Mouse (Mus musculus): ENCODE measurements around the gene Gm49403.
"Not testable (repeated sequence)": the region's sequence is repeated elsewhere in the genome, so short reads cannot be mapped to it uniquely, and the experiment has no call there.

The Gm49403 gene

DNA sequence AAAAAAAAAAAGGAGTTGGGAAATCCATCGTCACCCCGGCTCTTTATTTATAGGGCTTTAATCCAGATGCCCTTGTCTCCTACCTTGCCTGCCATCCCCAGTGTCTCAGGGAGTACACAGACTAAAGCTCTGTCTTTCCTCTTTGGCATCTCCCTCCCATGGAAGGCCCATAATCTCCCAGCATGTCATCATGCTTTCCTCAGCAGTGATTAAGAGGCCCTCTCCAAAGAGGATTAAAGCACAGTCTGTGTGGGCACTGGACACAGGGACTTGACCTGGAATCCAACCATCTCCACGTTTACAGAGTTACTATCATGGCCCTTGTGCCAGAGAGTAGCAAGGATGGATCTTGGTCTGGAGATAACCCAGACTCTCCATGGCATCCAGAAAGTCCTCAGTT, at the start of gene Gm49403, which contains the start of gene Lbhd1:
Gm49403 (plus strand) TSS at position 315 of the 400 bp plus-strand sequence.
Lbhd1 (plus strand) TSS at position 117 of the 400 bp plus-strand sequence.
- DNase-seq: no peak

DNA sequence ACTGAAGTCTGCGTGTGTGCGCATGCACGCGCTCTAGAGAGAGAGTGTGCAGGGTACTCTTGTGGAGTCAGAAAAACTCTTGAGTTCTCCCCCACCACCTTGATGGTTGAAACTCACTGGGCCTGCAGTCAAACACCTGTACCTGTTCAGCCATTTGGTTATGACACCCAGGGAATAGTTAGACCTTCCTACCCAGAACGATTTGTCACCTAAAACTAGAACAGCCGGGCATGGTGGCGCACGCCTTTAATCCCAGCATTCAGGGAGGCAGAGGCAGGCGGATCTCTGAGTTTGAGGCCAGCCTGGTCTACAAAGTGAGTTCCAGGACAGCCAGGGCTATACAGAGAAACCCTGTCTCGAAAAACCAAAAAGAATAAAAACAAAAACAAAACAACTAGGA, 47.4 kb upstream of the Gm49403 start:
- not testable (repeated sequence) for DNase-seq

DNA sequence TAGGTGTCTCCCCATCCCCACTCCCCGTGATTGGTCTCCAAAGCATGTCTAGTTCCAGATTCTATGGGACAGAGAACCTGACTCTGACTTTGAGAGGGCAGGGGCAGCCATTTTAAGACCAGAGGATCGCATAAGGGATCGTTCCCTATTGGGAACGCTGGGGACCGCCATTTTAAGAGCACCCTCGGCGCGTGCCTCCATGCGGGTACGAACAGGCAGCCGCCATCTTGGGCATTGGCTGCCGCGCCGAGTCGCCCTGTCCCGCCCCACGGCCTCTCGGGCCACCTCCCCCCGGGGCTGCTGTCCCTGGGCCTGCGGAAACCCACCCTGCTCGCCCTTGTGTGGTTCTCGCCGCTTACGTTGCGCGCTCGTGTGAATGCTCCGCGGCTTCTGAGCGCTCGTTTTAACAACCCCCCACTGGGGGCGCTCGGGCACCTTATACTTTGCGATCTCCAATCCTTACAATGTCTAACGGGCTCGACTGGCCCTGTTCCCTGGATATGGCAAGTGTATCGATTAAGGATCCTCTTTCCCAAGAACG, 46.4 kb upstream of the Gm49403 start, which contains the start of gene Bscl2:
Bscl2 (plus strand) TSS at position 217 of the 541 bp plus-strand sequence.
- DNase-seq: peak; percentile 85 to 91

DNA sequence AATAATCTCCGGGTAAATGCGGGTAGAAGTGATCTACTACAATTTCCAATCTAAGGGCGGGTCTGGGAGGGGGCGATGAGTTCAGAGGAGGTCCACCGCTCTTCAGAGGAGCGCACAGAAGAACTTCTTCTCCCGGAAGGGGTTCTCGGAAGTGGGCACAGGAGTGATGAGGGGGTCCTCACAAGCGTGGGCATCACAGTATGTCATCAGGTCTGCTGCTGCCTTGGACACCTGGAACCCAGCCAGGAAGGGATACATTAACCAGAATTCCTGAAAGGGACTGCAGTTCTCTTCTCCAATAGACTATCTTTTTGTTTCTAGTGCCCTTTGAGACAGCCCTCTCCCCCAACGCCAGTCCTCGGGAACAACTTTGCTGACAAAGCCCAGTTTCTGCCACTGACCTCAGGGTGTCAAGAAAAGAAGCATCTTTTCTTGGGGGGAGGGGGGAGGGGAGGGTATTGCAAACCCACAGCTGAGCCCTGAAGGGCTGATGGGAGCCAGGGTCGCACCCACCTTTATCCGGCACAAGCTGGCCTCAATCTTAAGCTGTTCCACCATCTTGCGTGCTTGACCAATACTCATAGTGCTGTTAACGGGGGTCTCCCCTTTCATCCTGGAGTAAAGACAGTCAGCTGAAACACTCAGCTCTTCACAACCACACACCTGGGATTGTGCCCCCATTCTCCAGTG, 45.5 kb upstream of the Gm49403 start:
- peak; percentile 83 to 84 for DNase-seq

DNA sequence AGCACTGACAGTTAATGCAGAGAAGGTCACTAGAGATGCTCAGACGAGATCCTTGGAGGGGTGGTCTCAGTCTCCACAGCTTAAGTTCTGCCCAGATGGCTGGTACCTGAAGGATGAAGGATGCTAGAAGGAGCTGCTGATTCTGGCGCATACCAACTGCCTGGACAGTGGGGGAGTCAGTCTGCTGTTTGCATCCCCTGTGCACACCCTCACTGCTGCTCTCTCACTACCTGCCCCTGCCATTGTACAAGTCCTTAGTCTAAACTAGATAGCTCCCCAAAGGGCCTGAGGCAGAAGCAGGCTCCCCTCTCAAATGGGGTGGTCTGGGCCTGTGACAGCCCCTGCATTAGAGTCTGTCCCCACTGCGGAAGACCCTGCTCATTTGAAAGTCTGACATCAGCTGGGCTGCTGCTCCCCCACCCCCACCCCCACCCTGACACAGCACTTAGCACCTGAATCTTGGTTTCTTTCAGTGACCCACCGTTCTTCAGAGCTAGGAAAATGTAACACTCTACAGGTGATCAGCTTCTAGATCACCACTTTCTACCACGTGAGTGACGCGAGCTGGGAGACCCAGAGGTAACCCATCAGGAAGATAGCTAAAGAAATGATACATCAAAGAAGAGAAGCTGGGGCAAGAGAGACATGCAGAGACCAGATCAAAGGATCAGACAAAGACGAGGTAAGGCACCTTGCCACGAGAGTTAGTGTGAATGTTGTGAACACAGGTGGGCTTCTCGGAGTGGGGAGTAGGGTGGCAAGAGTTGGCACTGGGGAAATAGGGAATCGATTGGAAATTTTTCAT, 44.4 kb upstream of the Gm49403 start, which contains the start of gene Gng3:
Gng3 (minus strand) TSS at position 92 of the 805 bp plus-strand sequence.
- no peak for DNase-seq

DNA sequence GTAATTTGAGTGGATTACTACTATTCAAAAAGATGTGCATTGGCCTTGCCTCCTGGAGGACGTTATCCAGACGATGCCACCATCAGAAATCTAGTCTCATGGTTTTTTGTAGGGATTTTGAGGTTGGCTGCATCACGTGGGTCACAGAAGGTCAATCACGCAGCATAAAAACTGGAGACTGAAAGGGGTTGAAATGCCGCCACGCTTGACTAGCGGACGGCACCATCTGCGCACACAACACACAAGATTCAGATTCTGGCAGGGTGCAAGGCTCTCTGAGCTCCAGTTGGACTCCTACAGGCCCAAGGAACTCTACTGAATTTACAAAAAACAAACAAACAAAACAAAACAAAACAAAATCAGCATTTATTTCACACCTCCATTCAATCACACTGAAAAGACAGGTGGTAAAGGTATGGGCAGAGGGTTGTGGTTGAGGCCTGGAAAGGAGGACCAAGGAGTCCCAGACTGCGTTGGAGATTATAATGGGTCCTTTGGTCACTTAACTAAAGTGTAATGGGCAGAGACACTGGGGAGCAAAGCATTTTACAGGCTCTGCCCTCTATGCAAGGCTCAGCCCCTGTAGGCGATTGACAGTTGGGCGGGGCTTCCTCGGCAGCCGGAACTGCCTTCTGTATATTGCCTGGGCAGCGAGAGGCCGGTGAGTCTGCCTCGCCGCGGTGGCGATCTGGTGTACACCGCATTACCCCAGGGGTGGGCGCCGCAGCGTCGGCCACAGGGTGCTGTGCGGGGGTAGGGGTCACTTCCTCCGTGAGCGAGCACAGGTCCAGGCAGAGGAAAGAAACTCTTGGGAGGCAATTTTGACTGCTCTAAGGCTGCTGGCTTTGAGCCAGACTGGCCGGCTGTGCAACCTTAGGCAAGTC, 43.6 kb upstream of the Gm49403 start:
- peak; percentile 86 to 91 for DNase-seq

DNA sequence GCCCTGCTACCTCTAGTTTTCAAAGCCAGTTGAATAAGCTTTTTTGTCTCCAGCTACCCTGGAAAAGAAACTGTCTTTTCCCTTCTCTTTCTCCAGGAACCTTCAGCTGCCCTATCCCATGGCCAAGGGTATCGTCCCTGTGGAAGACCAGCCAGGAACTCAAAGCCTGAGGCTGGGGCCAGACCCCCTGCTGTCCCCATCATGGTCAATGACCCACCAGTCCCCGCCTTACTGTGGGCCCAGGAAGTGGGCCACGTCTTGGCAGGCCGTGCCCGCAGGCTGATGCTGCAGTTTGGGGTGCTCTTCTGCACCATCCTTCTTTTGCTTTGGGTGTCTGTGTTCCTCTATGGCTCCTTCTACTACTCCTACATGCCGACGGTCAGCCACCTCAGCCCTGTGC, 42.7 kb upstream of the Gm49403 start:
- DNase-seq: no peak

DNA sequence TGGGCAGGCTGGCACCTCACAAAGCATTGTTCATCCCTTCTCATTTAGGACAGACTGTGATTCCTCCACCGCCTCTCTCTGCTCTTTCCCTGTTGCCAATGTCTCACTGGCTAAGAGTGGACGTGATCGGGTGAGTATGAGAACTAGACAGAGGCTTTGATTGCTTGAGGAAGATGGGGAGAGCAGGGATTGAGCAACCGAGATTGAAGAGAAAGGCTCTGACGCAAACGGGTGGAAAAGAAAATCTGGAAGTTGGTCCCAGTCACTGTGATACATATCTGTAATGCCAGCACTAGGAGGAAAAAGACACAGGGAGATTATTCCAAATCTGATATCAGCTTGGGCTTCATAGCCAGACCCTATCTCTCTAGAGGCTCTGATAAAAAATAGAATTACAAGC, 40.8 kb upstream of the Gm49403 start:
- no peak for DNase-seq

DNA sequence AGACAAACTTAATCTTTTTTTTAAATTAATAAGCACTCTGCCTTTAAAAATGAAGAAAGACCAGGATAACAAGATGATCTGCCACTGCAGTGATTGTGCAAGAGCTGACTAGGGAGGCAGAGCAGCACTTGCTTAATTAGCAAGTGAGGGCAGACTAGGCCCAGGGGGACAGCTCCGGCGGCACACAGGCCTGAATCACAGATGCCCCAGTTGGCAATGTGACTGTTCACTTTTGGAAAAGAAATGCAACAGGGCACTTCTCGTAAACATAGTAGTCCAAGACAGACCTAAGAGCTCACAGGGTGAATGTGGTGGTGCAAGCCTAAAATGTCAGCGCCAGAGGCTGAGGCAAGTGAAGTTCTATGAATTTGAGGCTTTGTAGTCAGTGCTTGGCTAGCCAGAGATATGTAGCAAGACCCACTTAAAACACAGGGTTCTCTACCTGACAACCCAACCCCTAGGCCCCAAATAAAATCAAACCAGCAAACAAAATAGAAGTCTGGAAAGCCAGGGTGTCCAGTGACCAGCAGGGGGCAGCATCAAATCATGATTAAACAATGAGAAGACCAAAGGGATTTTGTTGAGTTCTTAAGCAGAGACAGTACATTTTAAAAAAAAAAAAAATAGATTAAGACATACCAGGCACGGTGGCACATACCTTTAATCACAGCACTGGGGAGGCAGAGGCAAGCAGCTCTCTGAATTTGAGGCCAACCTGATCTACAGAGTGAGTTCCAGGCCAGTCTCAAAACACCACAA, 39.2 kb upstream of the Gm49403 start:
- DNase-seq: peak; percentile 80 to 93

DNA sequence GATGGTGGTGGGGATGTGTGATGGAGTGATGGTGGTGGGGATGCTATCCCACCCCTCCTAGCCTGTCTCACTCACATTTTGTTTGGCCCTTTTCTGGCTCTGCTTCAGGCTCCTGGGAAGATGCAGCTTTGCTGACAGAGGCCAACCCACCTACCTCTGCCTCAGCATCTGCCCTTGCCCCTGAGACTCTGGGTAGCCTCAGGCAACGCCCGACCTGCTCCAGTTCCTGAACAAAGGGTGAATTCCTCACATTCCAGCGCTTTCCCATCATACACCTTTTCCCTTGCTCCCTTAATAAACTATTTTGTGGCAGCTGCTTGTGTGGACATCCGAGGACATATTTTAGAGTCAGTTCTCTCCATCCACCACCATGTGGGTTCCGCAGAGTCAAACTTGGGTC, 35.4 kb upstream of the Gm49403 start:
- no peak for DNase-seq

DNA sequence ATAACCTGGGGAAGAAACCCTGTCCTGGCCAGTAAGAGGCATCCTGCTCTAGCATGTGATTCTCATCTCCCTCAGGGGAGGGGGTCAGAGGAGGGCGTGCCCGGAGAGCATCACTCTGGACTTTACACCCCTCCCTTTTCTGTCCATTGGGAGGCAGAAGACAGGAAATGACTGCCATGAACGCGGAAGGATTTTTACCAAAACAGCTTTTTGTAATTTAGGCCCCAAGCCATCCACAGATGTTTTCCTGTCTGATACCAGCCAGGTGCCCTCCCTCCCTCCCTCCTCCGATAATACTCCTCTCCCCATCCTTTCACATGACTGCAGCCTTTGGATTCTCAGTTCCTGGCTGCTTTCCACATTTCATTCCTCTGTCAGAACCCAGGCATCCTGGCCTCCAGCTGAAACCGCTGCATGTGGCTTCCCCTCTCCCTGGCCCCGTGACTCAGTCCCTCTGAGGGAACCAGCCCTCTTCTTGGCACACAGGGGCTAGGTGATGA, 33.3 kb upstream of the Gm49403 start, which contains the start of gene Lrrn4cl:
Lrrn4cl (plus strand) TSS at position 367 of the 500 bp plus-strand sequence.
- DNase-seq: peak; percentile 28 to 30

DNA sequence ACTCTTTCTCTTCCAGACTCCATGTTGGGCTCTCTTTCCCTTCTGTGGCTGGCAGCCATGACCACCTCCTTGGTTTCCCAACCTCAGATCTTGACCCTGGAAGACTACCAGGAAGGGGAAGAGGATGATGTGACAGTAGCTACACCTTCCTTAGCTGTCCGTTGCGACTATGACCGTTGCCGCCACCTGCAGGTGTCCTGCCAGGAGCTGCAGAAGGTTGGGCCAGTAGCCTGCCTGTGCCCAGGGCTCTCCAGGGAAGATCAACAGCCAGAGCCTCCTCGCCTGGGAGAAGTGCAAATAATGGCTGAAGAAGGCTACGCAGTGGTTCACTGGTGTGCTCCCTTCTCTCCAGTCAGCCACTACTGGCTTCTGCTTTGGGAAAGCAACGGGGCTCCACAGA, 32.1 kb upstream of the Gm49403 start:
- DNase-seq: peak in 1 of 2 experiments; percentile 25

DNA sequence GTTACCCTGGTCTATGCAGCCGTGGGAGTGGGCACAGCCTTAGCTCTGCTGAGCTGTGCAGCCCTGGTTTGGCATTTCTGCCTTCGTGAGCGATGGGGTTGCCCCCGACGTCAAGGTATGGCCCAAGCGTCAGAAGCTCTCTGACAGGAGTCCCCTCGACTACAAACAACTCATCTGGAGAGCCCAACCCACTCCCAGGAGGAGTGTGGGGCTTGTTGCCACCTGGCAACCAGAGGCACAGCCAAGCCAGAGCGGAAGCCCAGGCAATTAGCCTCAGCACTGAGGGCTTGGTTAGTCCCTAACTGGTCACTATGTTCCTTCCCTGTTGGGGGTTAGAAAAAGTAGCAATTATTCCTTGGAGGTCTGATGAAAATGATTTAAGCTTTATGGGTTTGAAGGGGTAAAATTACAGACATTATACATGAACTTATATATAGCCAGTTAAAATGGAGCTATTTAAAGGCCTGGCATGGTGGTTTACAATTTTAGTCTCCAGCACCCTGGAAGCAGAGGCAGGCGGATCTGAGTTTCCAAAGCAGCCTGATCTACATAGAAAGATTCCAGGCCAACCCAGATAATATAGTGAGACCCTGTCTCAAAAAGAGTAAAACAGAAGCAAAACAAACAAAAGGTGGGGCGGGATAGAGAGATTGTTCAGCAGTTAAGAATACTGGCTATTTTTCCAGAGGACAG, 31.3 kb upstream of the Gm49403 start:
- DNase-seq: no peak

DNA sequence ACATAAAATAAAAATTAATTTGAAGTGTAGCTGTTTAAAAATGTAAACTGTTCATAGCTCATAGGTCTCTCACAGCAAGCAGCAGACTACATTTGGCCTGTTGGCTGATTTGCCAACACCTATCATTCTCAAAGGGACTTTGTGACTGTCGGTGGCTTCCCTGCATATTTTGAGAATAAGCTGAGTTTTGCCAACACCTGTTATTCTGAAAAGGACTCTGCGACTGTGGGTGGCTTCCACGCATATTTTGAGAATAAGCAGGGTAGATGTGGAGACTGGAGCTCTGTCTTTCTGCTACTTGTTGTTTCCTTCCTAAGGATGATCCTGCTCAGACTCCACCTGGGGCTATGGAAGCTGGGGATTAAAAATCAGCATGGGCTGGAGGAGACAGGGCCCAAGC, 30.6 kb upstream of the Gm49403 start:
- no peak for DNase-seq

DNA sequence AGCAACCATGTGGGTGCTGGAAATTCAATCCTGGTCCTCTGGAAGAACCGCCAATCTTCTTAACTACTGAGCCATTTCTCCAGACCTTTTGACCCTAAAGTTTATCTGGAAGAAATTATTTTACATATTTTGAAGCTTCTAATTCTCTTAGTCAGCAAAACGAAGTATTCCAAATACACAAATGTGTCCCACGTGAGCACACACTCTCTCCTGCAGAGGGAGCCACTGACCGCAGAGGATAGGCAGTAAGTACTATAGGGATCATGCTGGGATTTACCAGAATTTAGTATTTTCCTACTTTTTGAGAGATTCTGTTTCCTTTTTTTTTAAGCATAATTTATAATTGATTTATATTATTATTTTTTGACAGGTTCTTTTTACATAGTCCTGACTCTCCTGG, 26.0 kb upstream of the Gm49403 start:
- DNase-seq: peak; percentile 56 to 86

DNA sequence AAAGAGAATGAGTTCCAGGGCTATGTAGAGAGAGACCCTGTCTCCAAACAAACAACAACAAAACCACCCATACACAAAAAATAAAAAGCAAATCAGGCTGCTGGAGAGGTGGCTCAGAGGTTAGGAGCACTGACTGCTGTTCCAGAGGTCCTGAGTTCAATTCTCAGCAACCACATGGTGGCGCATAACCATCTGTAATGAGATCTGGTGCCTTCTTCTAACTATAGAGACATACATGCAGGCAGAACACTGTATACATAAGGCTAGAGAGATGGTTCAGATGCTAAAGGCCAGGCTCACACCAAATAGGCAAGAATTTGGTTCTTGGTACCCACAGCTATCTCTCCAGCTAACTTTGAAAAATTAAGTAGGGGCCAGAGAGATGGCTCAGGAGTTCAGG, 24.7 kb upstream of the Gm49403 start:
- peak in 1 of 2 experiments; percentile 63 for DNase-seq

DNA sequence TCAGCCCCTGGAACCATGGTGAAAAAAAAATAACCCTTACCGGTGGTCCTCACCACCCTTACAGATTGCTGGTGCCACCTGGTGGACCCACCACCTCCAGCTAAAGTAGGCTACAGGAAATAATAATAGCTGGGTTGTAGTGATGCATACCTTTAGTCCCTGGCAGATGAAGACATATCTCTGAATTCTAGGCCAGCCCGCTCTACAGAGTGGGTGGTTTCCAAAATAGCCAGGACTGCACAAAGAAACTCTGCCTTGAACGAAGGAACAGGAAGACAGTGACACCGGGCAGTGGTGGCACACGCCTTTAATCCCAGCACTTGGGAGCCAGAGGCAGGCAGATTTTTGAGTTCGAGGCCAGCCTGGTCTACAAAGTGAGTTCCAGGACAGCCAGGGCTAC, 19.5 kb upstream of the Gm49403 start:
- no peak for DNase-seq

DNA sequence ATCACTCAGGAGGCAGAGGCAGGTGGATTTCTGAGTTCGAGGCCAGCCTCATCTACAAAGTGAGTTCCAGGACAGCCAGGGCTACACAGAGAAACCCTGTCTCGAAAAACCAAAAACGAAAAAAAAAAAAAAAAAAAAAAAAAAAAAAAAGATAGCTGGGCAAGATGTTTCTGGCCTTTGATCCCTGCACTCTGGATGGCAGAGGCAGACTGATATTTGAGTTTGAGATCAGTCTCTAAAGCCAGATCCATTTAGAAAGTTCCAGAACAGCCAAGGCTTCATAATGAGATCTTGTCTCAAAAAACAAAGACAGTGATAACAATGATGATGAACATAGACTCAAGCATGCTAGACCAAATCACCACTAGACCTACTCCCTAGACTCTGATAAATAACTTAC, 13.3 kb upstream of the Gm49403 start:
- DNase-seq: not testable (repeated sequence)

DNA sequence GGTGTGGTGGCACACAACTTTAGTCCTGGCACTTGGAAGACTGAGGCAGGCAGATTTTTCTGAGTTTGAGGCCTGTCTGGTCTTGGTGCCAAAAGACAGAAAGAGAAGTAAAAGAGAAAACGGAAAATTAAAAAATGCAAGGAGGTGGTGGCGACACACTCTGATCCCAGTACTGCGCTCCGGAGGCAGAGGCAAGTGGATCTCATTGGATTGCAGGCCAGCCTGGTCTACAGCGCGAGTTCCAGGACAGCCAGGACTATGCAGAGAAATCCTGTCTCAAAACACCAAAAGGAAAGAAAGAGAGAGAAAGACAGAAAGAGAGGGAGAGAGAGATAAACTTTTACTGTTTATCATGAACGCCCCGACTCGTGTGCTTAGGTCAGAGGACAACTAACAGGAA, 12.9 kb upstream of the Gm49403 start:
- no peak for DNase-seq

DNA sequence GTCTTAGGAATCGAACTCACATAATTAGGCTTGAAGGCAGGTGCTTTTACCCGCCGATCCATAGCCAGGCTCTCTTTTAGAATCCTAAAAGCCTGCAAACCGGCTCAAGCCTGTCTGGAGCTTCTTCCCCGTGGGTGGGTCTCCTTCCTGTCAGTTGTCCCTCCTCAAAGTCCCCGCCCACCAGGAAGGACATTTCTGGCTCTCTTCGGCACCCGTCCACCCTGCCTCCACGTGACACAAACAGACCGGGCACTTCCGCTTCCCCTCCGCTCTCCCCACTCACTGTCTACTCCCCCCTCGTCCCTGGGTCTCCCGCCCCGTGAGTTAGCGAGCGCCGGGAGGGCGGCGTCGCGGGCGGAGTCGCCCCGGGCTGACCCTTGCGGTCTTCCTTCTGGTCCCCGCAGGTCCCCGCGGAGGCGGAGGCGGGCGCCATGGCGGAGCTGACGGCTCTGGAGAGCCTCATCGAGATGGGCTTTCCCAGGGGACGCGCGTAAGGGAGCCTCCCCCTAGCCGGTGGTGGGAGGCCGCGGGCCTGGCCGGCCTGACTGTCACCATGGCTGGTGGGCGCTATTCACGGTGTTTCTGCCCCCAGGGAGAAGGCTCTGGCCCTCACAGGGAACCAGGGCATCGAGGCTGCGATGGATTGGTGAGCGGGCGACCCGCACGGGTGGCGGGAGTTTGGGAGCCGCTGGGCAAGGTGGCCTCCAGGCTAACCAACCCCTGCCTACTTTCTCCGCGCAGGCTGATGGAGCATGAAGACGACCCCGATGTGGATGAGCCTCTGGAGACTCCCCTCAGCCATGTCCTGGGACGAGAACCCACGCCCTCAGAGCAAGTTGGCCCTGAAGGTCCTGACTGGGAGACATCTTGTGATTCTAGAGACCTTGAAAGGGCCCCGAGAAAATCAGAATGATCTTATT, 12.2 kb upstream of the Gm49403 start, which contains the start of gene Ubxn1:
Ubxn1 (plus strand) TSS at position 230 of the 920 bp plus-strand sequence.
- peak; percentile 97 to 98 for DNase-seq
